Mouse (Mus musculus): ENCODE measurements around the gene Oprd1.

GRCm38 (mm10) chr4:132101152-132101551 is 43.1 kb downstream of the Oprd1 start:
- TF ChIP-seq CTCF (IDR thresholded peaks at IDR 0.05; ENCODE audit: control insufficient read depth, insufficient read depth, insufficient read length) (no peak), CEBPB (IDR thresholded peaks at IDR 0.05; ENCODE audit: low read depth) (no peak), MYOD1 (IDR thresholded peaks at IDR 0.05; ENCODE audit: control insufficient read depth, insufficient read length, low read depth) (no peak)
